Mouse (Mus musculus): ENCODE measurements around the gene Rgl2.

DNA sequence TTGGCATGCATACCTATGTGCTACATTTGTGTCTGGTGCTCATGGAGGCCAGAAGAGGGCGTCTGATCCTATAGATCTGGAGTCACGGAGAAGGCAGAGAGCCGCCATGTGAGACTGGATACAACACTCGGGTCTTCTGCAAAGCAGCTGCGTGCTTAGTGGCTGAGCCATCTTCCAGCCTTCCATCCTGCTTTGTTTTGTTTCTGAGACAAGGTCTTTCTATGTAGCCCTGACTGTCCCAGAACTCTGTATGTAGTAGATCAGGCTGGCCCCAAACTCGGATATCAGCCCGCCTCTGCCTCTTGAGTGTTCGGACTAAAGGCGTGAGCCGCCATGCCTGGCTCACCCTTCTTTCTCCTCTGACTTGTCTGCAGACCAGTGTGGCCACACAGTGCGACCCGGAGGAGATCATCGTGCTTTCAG lies 14.4 kb upstream of the Rgl2 start:
- TF ChIP-seq CTCF (IDR thresholded peaks at IDR 0.05; ENCODE audit: borderline replicate concordance, insufficient read depth, low read depth, low read length) (no peak), POLR2A (IDR thresholded peaks at IDR 0.05; ENCODE audit: borderline replicate concordance, insufficient read depth, low read length) (no peak)

Data from cerebellum, adult 2 months (tissue).